Mouse (Mus musculus) MEL (cell line): ENCODE measurements around the gene Gm20388.

ENCODE experiments used
- CTCF ChIP-seq, 3 experiments: IDR thresholded peaks in 2 of 3; conservative IDR thresholded peaks in 1 of 3; 2 replicates each; pipeline ENCODE4 v1.5.1; 2011 to 2012; ENCODE audit warnings: low read length in 3 of 3, low read depth in 2 of 3, mild to moderate bottlenecking in 2 of 3, improper control_type of control experiment in 1 of 3, inconsistent platforms in 1 of 3, mixed read lengths in 1 of 3, moderate library complexity in 1 of 3; ENCODE audit not compliant: control insufficient read depth in 1 of 3, insufficient read depth in 1 of 3, poor library complexity in 1 of 3, severe bottlenecking in 1 of 3
- E2F4 ChIP-seq: IDR thresholded peaks from 2 replicates; pipeline ENCODE4 v1.6.1; 2011; ENCODE audit warnings: low read depth, low read length, improper control_type of control experiment, borderline replicate concordance
- EP300 ChIP-seq, 2 experiments: IDR thresholded peaks; 2 replicates each; pipeline ENCODE4 v1.6.1; 2011; ENCODE audit warnings: improper control_type of control experiment in 2 of 2, low read length in 2 of 2, low read depth in 1 of 2, mild to moderate bottlenecking in 1 of 2
- TBP ChIP-seq: IDR thresholded peaks from 2 replicates; pipeline ENCODE4 v1.8.0; 2011; ENCODE audit warnings: low read depth, low read length, improper control_type of control experiment
- USF2 ChIP-seq, 2 experiments: IDR thresholded peaks; 2 replicates each; pipeline ENCODE4 v1.6.1; 2011 to 2012; ENCODE audit warnings: improper control_type of control experiment in 2 of 2, low read length in 2 of 2, borderline replicate concordance in 1 of 2, inconsistent platforms in 1 of 2, low read depth in 1 of 2, mild to moderate bottlenecking in 1 of 2; ENCODE audit not compliant: insufficient read depth in 1 of 2

DNA sequence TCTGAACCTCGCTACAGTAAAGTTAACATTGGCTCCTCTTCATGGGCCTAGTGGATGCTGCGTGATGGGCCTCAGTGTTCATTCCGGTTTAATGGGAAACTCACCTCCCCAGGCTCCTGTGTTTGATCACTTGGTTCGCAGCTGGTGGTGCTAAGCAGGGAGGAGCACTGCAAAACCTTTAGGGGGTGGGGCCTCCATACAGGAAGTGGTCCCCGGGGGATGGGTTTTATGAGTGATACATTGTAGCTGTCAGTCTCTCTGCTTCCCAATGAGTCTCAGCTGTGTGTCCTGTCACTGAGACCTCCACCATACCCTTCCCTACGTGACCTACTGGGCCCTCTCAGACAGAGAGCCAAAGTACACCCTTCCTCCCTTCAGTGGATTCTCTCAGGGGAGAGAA is 956.7 kb downstream of the Gm20388 start:
- no peak for TF ChIP-seq CTCF (IDR thresholded peaks at IDR 0.05 in 2 of 3, conservative IDR thresholded peaks at IDR 0.05 in 1 of 3; ENCODE audit: control insufficient read depth in 1 of 3, insufficient read depth in 1 of 3, low read depth in 2 of 3, low read length in 3 of 3, poor library complexity in 1 of 3, severe bottlenecking in 1 of 3)
- no peak for TF ChIP-seq EP300 (IDR thresholded peaks at IDR 0.05; ENCODE audit: low read depth in 1 of 2, low read length in 2 of 2)
- TF ChIP-seq USF2 (IDR thresholded peaks at IDR 0.05; ENCODE audit: borderline replicate concordance in 1 of 2, insufficient read depth in 1 of 2, low read depth in 1 of 2, low read length in 2 of 2), result no peak
- TF ChIP-seq E2F4, result no peak
- no peak for TF ChIP-seq TBP
